Mouse (Mus musculus): Measurements from ENCODE around the gene Ntrk2. TPM values are rescaled to one million over a fixed set of nuclear protein-coding genes. Genes with fewer than 3 reads are reported as not detected.
A peak's percentile ranks its signal among the peaks of the same experiment; 100 is the strongest.

The Ntrk2 gene
- polyA plus RNA-seq, 1 experiment from 2014 or later, result 6.9 TPM

GRCm38 (mm10) chr13:59147976-59148375, 341.6 kb downstream of the Ntrk2 start:
- no peak for ATAC-seq (ENCODE audit: low FRiP score, low TSS enrichment)
- no peaks in the 10 kb centered on the region for H3K36me3 ChIP-seq (ENCODE audit: insufficient read depth, low read length)
- no peak overlapping the region for H3K27ac ChIP-seq (ENCODE audit: low read length)
- no peaks in the 10 kb centered on the region for H3K27me3 ChIP-seq (ENCODE audit: insufficient read depth, low read length)
- no peak overlapping the region for H3K4me2 ChIP-seq (replicated peaks; ENCODE audit: low read depth, low read length)
- H3K9me3 ChIP-seq (ENCODE audit: low read length), result no peaks in the 10 kb centered on the region
- 50% methylated on average over 4 of the region's 4 CpGs for WGBS
- H3K4me1 ChIP-seq (ENCODE audit: insufficient read depth, low read length), result no peaks in the 10 kb centered on the region
- no peak overlapping the region for H3K9ac ChIP-seq (replicated peaks; ENCODE audit: low read length)
- H3K4me3 ChIP-seq (ENCODE audit: low read length), result no peak overlapping the region

GRCm38 (mm10) chr13:59148793-59149192, 342.4 kb downstream of the Ntrk2 start:
- 83% methylated on average over 10 of the region's 10 CpGs for WGBS
- Histone ChIP-seq H3K4me1 (ENCODE audit: insufficient read depth, low read length) (no peaks in the 10 kb centered on the region), H3K4me2 (replicated peaks; ENCODE audit: low read depth, low read length) (no peak overlapping the region), H3K9me3 (ENCODE audit: low read length) (no peaks in the 10 kb centered on the region), H3K27me3 (ENCODE audit: insufficient read depth, low read length) (no peaks in the 10 kb centered on the region), H3K27ac (ENCODE audit: low read length) (no peak overlapping the region), H3K4me3 (ENCODE audit: low read length) (no peak overlapping the region), H3K36me3 (ENCODE audit: insufficient read depth, low read length) (no peaks in the 10 kb centered on the region), H3K9ac (replicated peaks; ENCODE audit: low read length) (no peak overlapping the region)
- ATAC-seq (ENCODE audit: low FRiP score, low TSS enrichment), result no peak

DNA sequence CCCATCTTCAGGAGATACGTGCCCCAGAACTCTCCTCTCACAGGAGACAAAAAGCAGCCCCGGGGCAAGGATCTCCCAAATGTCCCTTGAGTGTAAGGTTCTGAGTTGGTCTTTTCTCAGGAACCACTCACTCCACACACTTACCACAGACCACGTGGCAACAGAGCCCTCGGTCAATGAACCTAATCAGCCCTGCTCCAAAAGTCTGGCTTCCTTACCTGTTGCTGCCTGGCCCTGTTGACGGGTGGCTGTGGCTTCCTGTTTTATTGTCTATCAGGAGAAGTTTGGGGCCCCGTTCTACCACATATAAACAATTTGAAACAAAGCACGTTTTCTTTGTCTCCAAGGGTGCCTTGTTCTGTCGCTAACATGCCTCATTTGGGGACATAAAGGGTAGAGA, 357.6 kb downstream of the Ntrk2 start:
- WGBS, result 76% methylated on average over 8 of the region's 8 CpGs
- Histone ChIP-seq H3K9me3 (ENCODE audit: low read length) (no peaks in the 10 kb centered on the region), H3K36me3 (ENCODE audit: insufficient read depth, low read length) (no peaks in the 10 kb centered on the region), H3K27me3 (ENCODE audit: insufficient read depth, low read length) (no peaks in the 10 kb centered on the region), H3K9ac (replicated peaks; ENCODE audit: low read length) (no peak overlapping the region), H3K27ac (ENCODE audit: low read length) (no peak overlapping the region), H3K4me1 (ENCODE audit: insufficient read depth, low read length) (no peaks in the 10 kb centered on the region), H3K4me2 (replicated peaks; ENCODE audit: low read depth, low read length) (no peak overlapping the region), H3K4me3 (ENCODE audit: low read length) (no peak overlapping the region)
- ATAC-seq (ENCODE audit: low FRiP score, low TSS enrichment), result no peak

- Histone ChIP-seq H3K9ac (replicated peaks; ENCODE audit: low read length) (no peak overlapping the region), H3K36me3 (ENCODE audit: insufficient read depth, low read length) (no peaks in the 10 kb centered on the region), H3K4me1 (ENCODE audit: insufficient read depth, low read length) (no peaks in the 10 kb centered on the region), H3K9me3 (ENCODE audit: low read length) (no peaks in the 10 kb centered on the region), H3K27ac (ENCODE audit: low read length) (no peak overlapping the region), H3K27me3 (ENCODE audit: insufficient read depth, low read length) (no peaks in the 10 kb centered on the region), H3K4me3 (ENCODE audit: low read length) (no peak overlapping the region), H3K4me2 (replicated peaks; ENCODE audit: low read depth, low read length) (no peak overlapping the region)
- no peak for ATAC-seq (ENCODE audit: low FRiP score, low TSS enrichment)
- WGBS, result 76% methylated on average over 8 of the region's 8 CpGs
Observed at GRCm38 (mm10) chr13:59173840-59174239, 367.5 kb downstream of the Ntrk2 start.

DNA sequence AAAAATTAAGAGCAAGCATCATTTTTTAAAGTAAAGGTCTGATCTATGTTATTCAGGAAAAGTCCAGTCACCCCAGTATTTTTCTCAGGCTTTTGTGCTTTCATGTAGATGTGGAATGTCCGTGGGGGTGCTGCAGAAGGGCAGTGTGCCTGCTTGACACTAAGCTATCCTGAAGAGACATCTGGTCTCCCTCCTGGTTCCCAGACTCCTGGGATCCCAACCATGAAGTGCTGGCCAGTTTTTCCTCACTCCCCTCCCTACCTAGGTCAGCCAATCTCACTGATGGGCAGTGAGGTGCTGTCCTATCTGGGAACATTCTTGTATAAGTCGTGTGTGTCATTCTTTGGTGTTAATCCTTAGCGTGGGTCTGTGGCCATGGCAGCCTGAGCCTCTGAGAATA, 369.7 kb downstream of the Ntrk2 start:
- peak; percentile 35; the same call in 1 of the 2 replicates for ATAC-seq (ENCODE audit: low FRiP score, low TSS enrichment)
- no peaks in the 10 kb centered on the region for H3K36me3 ChIP-seq (ENCODE audit: insufficient read depth, low read length)

DNA sequence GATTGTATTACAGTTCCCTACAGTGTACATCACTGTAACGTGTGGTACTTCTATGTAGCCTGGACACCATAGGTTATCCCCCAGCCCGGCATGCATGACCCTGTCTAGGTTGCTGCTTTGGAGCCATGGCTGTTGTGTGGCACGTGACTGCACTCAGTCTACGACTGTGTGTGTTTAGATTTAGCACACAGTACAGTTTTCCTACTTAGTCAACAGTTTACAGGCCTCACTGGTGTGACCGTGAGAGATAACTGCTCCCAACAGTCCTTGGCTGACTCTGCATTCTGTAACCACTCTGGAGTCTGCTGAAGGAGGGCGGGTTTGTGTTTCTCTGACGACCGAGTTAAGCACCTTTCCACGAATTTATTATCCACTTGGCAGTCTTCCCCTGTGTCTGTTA, 370.1 kb downstream of the Ntrk2 start:
- Histone ChIP-seq H3K9ac (replicated peaks; ENCODE audit: low read length) (no peak overlapping the region), H3K4me1 (ENCODE audit: insufficient read depth, low read length) (no peaks in the 10 kb centered on the region), H3K9me3 (ENCODE audit: low read length) (no peaks in the 10 kb centered on the region), H3K27me3 (ENCODE audit: insufficient read depth, low read length) (no peaks in the 10 kb centered on the region), H3K4me2 (replicated peaks; ENCODE audit: low read depth, low read length) (no peak overlapping the region), H3K36me3 (ENCODE audit: insufficient read depth, low read length) (no peaks in the 10 kb centered on the region), H3K27ac (ENCODE audit: low read length) (peak overlapping the region; percentile 61), H3K4me3 (ENCODE audit: low read length) (no peak overlapping the region)
- 55% methylated on average over 9 of the region's 9 CpGs for WGBS
- ATAC-seq (ENCODE audit: low FRiP score, low TSS enrichment), result peak; percentile 42; the same call in 1 of the 2 replicates

More for the DNA sequence above, 369.7 kb downstream of the Ntrk2 start:
- Histone ChIP-seq H3K9me3 (ENCODE audit: low read length) (no peaks in the 10 kb centered on the region), H3K27ac (ENCODE audit: low read length) (0 out of 2 replicates have a peak overlapping the region, but pooled peaks have one; percentile 61), H3K4me2 (replicated peaks; ENCODE audit: low read depth, low read length) (no peak overlapping the region), H3K4me3 (ENCODE audit: low read length) (no peak overlapping the region), H3K4me1 (ENCODE audit: insufficient read depth, low read length) (no peaks in the 10 kb centered on the region), H3K9ac (replicated peaks; ENCODE audit: low read length) (no peak overlapping the region), H3K27me3 (ENCODE audit: insufficient read depth, low read length) (no peaks in the 10 kb centered on the region)
- 78% methylated on average over 3 of the region's 3 CpGs for WGBS

GRCm38 (mm10) chr13:59177003-59177402, 370.6 kb downstream of the Ntrk2 start:
- no peak overlapping the region for H3K4me3 ChIP-seq (ENCODE audit: low read length)
- ATAC-seq (ENCODE audit: low FRiP score, low TSS enrichment), result peak; percentile 54; the same call in 1 of the 2 replicates
- H3K9ac ChIP-seq (replicated peaks; ENCODE audit: low read length), result no peak overlapping the region
- H3K9me3 ChIP-seq (ENCODE audit: low read length), result no peaks in the 10 kb centered on the region
- H3K36me3 ChIP-seq (ENCODE audit: insufficient read depth, low read length), result no peaks in the 10 kb centered on the region
- H3K4me2 ChIP-seq (replicated peaks; ENCODE audit: low read depth, low read length), result no peak overlapping the region; the same call in 1 of the 2 replicates
- H3K4me1 ChIP-seq (ENCODE audit: insufficient read depth, low read length), result no peaks in the 10 kb centered on the region
- H3K27ac ChIP-seq (ENCODE audit: low read length), result peak overlapping the region; percentile 61
- 39% methylated on average over 9 of the region's 9 CpGs for WGBS
- H3K27me3 ChIP-seq (ENCODE audit: insufficient read depth, low read length), result no peaks in the 10 kb centered on the region

DNA sequence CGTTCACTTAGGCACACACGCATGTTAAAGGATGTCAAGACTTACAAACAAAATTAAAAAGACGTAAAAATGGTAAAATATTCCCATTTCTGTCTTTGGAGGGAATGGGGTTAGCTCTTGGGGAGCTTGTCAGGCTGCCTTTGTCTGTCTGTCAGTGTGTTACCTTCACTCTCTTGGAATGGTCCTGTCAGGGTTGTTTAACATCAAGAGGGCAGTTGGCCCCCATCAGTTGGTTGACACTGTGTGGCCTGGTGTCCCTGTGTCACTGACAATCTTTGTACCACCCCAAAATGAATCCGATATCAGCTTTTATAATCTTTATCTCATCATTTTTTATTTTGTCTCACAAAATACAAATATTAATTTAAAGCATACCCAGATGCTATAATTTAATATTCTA, 373.6 kb downstream of the Ntrk2 start:
- Histone ChIP-seq H3K36me3 (ENCODE audit: insufficient read depth, low read length) (no peaks in the 10 kb centered on the region), H3K27me3 (ENCODE audit: insufficient read depth, low read length) (no peaks in the 10 kb centered on the region), H3K9me3 (ENCODE audit: low read length) (no peaks in the 10 kb centered on the region), H3K4me2 (replicated peaks; ENCODE audit: low read depth, low read length) (no peak overlapping the region), H3K9ac (replicated peaks; ENCODE audit: low read length) (no peak overlapping the region), H3K4me1 (ENCODE audit: insufficient read depth, low read length) (no peaks in the 10 kb centered on the region), H3K4me3 (ENCODE audit: low read length) (no peak overlapping the region), H3K27ac (ENCODE audit: low read length) (no peak overlapping the region)
- ATAC-seq (ENCODE audit: low FRiP score, low TSS enrichment), result no peak
- WGBS, result 88% methylated on average over 4 of the region's 4 CpGs

GRCm38 (mm10) chr13:59180781-59181180, 374.4 kb downstream of the Ntrk2 start:
- no peak overlapping the region for H3K4me3 ChIP-seq (ENCODE audit: low read length)
- no peak overlapping the region for H3K4me2 ChIP-seq (replicated peaks; ENCODE audit: low read depth, low read length)
- no peaks in the 10 kb centered on the region for H3K27me3 ChIP-seq (ENCODE audit: insufficient read depth, low read length)
- H3K9me3 ChIP-seq (ENCODE audit: low read length), result no peaks in the 10 kb centered on the region
- no peak for ATAC-seq (ENCODE audit: low FRiP score, low TSS enrichment)
- no peaks in the 10 kb centered on the region for H3K4me1 ChIP-seq (ENCODE audit: insufficient read depth, low read length)
- no peaks in the 10 kb centered on the region for H3K36me3 ChIP-seq (ENCODE audit: insufficient read depth, low read length)
- WGBS, result 77% methylated on average over 10 of the region's 10 CpGs
- no peak overlapping the region for H3K27ac ChIP-seq (ENCODE audit: low read length)
- no peak overlapping the region for H3K9ac ChIP-seq (replicated peaks; ENCODE audit: low read length)

GRCm38 (mm10) chr13:59181188-59181947, 375.0 kb downstream of the Ntrk2 start:
- no peaks in the 10 kb centered on the region for H3K27me3 ChIP-seq (ENCODE audit: insufficient read depth, low read length)
- ATAC-seq (ENCODE audit: low FRiP score, low TSS enrichment), result no peak
- H3K4me3 ChIP-seq (ENCODE audit: low read length), result no peak overlapping the region
- 45% methylated on average over 16 of the region's 16 CpGs for WGBS
- no peak overlapping the region for H3K27ac ChIP-seq (ENCODE audit: low read length)
- no peaks in the 10 kb centered on the region for H3K4me1 ChIP-seq (ENCODE audit: insufficient read depth, low read length)
- H3K9me3 ChIP-seq (ENCODE audit: low read length), result no peaks in the 10 kb centered on the region
- no peaks in the 10 kb centered on the region for H3K36me3 ChIP-seq (ENCODE audit: insufficient read depth, low read length)
- no peak overlapping the region for H3K9ac ChIP-seq (replicated peaks; ENCODE audit: low read length)
- no peak overlapping the region for H3K4me2 ChIP-seq (replicated peaks; ENCODE audit: low read depth, low read length)

All from kidney, embryonic 16.5 days (tissue).